Mouse (Mus musculus) embryonic fibroblast, embryonic 13.5 days (primary cell): ENCODE measurements around the gene Foxa3.

Source experiments
- CTCF ChIP-seq: IDR thresholded peaks from 2 replicates; pipeline ENCODE4 v1.5.1; 2011; ENCODE audit warnings: mild to moderate bottlenecking, control low read depth, low read length, moderate library complexity, borderline replicate concordance; ENCODE audit not compliant: insufficient read depth
- POLR2A ChIP-seq: IDR thresholded peaks from 2 replicates; pipeline ENCODE4 v1.6.1; 2011; ENCODE audit warnings: low read depth, mild to moderate bottlenecking, control low read depth, low read length, moderate library complexity

DNA sequence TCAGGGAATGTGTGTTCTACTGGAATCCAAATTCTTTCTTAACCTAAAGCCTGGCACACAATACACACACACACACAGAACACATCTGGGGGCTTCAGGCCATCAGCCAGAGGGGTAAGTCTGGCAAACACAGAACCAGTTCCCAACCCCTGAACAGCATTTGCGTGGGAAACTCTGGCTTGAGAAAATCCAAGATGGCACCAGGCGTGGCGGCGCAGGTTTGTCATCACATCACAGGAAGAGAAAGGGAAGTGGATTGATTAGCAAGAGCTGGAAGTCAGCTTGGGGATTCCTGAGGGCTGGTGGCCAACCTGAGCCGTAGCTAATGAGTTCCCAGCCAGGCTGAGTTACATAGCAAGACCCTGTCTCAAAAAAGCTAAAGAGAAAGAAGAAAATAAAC, 58.0 kb downstream of the Foxa3 start:
- TF ChIP-seq POLR2A (no peak), CTCF (no peak)
